Mouse (Mus musculus): Measurements from ENCODE around the gene Abhd8. TPM values are rescaled to one million over a fixed set of nuclear protein-coding genes. Genes with fewer than 3 reads are reported as not detected.
A peak's percentile ranks its signal among the peaks of the same experiment; 100 is the strongest.

Gene Abhd8
- polyA plus RNA-seq (2012; rRNA removed): 231 and 283 TPM in 2 replicates

GRCm38 (mm10) chr8:71463188-71464033 lies at the start of gene Abhd8:
TSS of gene Abhd8 (minus strand) at chr8:71463655.
- TF ChIP-seq CTCF (IDR thresholded peaks at IDR 0.05; ENCODE audit: control insufficient read depth, insufficient read depth, insufficient replicate concordance, low read depth, low read length): peak; percentile 10; the same call in 1 of the 2 replicates
- TF ChIP-seq POLR2A (IDR thresholded peaks at IDR 0.05; ENCODE audit: control insufficient read depth, low read depth, low read length): peak; percentile 52; the same call in 1 of the 2 replicates
- Histone ChIP-seq H3K36me3 (ENCODE audit: control insufficient read depth, insufficient read depth, low read length) (no peaks in the 10 kb centered on the region), H3K4me1 (ENCODE audit: control insufficient read depth, insufficient read depth, low read length) (peaks cover 31% of the 10 kb centered on the region), H3K4me3 (ENCODE audit: control insufficient read depth, low read depth, low read length) (peak within 1 kb of the TSS; percentile 97), H3K27me3 (ENCODE audit: control insufficient read depth, insufficient read depth, low read length) (no peaks in the 10 kb centered on the region), H3K27ac (ENCODE audit: control insufficient read depth, insufficient read depth, low read depth, low read length) (peak within 1 kb of the TSS; percentile 94)

GRCm38 (mm10) chr8:71511644-71512043 lies 48.2 kb upstream of the Abhd8 start, which contains the start of gene Plvap:
TSS of gene Plvap (minus strand) at chr8:71511752.
- peaks cover 19% of the 10 kb centered on the region for H3K4me1 ChIP-seq (ENCODE audit: control insufficient read depth, insufficient read depth, low read length)
- no peak for TF ChIP-seq POLR2A (IDR thresholded peaks at IDR 0.05; ENCODE audit: control insufficient read depth, low read depth, low read length)
- no peak within 1 kb of the TSS for H3K27ac ChIP-seq (ENCODE audit: control insufficient read depth, insufficient read depth, low read depth, low read length)
- no peaks in the 10 kb centered on the region for H3K36me3 ChIP-seq (ENCODE audit: control insufficient read depth, insufficient read depth, low read length)
- H3K27me3 ChIP-seq (ENCODE audit: control insufficient read depth, insufficient read depth, low read length): no peaks in the 10 kb centered on the region
- no peak within 1 kb of the TSS for H3K4me3 ChIP-seq (ENCODE audit: control insufficient read depth, low read depth, low read length)

- H3K27me3 ChIP-seq (ENCODE audit: control insufficient read depth, insufficient read depth, low read length): no peaks in the 10 kb centered on the region
- no peak for TF ChIP-seq POLR2A (IDR thresholded peaks at IDR 0.05; ENCODE audit: control insufficient read depth, low read depth, low read length)
- no peak for TF ChIP-seq CTCF (IDR thresholded peaks at IDR 0.05; ENCODE audit: control insufficient read depth, insufficient read depth, insufficient replicate concordance, low read depth, low read length)
- H3K4me3 ChIP-seq (ENCODE audit: control insufficient read depth, low read depth, low read length): no peak overlapping the region
- no peak overlapping the region for H3K27ac ChIP-seq (ENCODE audit: control insufficient read depth, insufficient read depth, low read depth, low read length)
- H3K36me3 ChIP-seq (ENCODE audit: control insufficient read depth, insufficient read depth, low read length): no peaks in the 10 kb centered on the region
- H3K4me1 ChIP-seq (ENCODE audit: control insufficient read depth, insufficient read depth, low read length): peaks cover 21% of the 10 kb centered on the region
Observed at GRCm38 (mm10) chr8:71509316-71509715, 45.9 kb upstream of the Abhd8 start.

GRCm38 (mm10) chr8:71507589-71508104 lies 44.2 kb upstream of the Abhd8 start:
- Histone ChIP-seq H3K27me3 (ENCODE audit: control insufficient read depth, insufficient read depth, low read length) (no peaks in the 10 kb centered on the region), H3K4me1 (ENCODE audit: control insufficient read depth, insufficient read depth, low read length) (peaks cover 21% of the 10 kb centered on the region), H3K27ac (ENCODE audit: control insufficient read depth, insufficient read depth, low read depth, low read length) (no peak overlapping the region), H3K36me3 (ENCODE audit: control insufficient read depth, insufficient read depth, low read length) (no peaks in the 10 kb centered on the region), H3K4me3 (ENCODE audit: control insufficient read depth, low read depth, low read length) (peak overlapping the region; percentile 61)
- TF ChIP-seq CTCF (IDR thresholded peaks at IDR 0.05; ENCODE audit: control insufficient read depth, insufficient read depth, insufficient replicate concordance, low read depth, low read length) (no peak), POLR2A (IDR thresholded peaks at IDR 0.05; ENCODE audit: control insufficient read depth, low read depth, low read length) (no peak)

- Histone ChIP-seq H3K27me3 (ENCODE audit: control insufficient read depth, insufficient read depth, low read length) (no peaks in the 10 kb centered on the region), H3K4me1 (ENCODE audit: control insufficient read depth, insufficient read depth, low read length) (peaks cover 14% of the 10 kb centered on the region), H3K27ac (ENCODE audit: control insufficient read depth, insufficient read depth, low read depth, low read length) (no peak overlapping the region), H3K36me3 (ENCODE audit: control insufficient read depth, insufficient read depth, low read length) (no peaks in the 10 kb centered on the region), H3K4me3 (ENCODE audit: control insufficient read depth, low read depth, low read length) (no peak overlapping the region)
- no peak for TF ChIP-seq CTCF (IDR thresholded peaks at IDR 0.05; ENCODE audit: control insufficient read depth, insufficient read depth, insufficient replicate concordance, low read depth, low read length)
- TF ChIP-seq POLR2A (IDR thresholded peaks at IDR 0.05; ENCODE audit: control insufficient read depth, low read depth, low read length): no peak
Observed at GRCm38 (mm10) chr8:71505979-71506378, 42.5 kb upstream of the Abhd8 start.

GRCm38 (mm10) chr8:71505326-71505725 lies 41.9 kb upstream of the Abhd8 start:
- H3K27me3 ChIP-seq (ENCODE audit: control insufficient read depth, insufficient read depth, low read length): no peaks in the 10 kb centered on the region
- no peaks in the 10 kb centered on the region for H3K36me3 ChIP-seq (ENCODE audit: control insufficient read depth, insufficient read depth, low read length)
- H3K4me3 ChIP-seq (ENCODE audit: control insufficient read depth, low read depth, low read length): no peak overlapping the region
- peaks cover 14% of the 10 kb centered on the region for H3K4me1 ChIP-seq (ENCODE audit: control insufficient read depth, insufficient read depth, low read length)
- H3K27ac ChIP-seq (ENCODE audit: control insufficient read depth, insufficient read depth, low read depth, low read length): no peak overlapping the region
- no peak for TF ChIP-seq CTCF (IDR thresholded peaks at IDR 0.05; ENCODE audit: control insufficient read depth, insufficient read depth, insufficient replicate concordance, low read depth, low read length)
- no peak for TF ChIP-seq POLR2A (IDR thresholded peaks at IDR 0.05; ENCODE audit: control insufficient read depth, low read depth, low read length)

- no peak for TF ChIP-seq POLR2A (IDR thresholded peaks at IDR 0.05; ENCODE audit: control insufficient read depth, low read depth, low read length)
- no peak for TF ChIP-seq CTCF (IDR thresholded peaks at IDR 0.05; ENCODE audit: control insufficient read depth, insufficient read depth, insufficient replicate concordance, low read depth, low read length)
Observed at GRCm38 (mm10) chr8:71504349-71504748, 40.9 kb upstream of the Abhd8 start.

More at GRCm38 (mm10) chr8:71504349-71504748, 40.9 kb upstream of the Abhd8 start:
- no peak overlapping the region for H3K4me3 ChIP-seq (ENCODE audit: control insufficient read depth, low read depth, low read length)
- peaks cover 14% of the 10 kb centered on the region for H3K4me1 ChIP-seq (ENCODE audit: control insufficient read depth, insufficient read depth, low read length)
- H3K27me3 ChIP-seq (ENCODE audit: control insufficient read depth, insufficient read depth, low read length): no peaks in the 10 kb centered on the region
- no peak overlapping the region for H3K27ac ChIP-seq (ENCODE audit: control insufficient read depth, insufficient read depth, low read depth, low read length)
- H3K36me3 ChIP-seq (ENCODE audit: control insufficient read depth, insufficient read depth, low read length): no peaks in the 10 kb centered on the region
